Mouse (Mus musculus): ENCODE measurements around the gene 9530077C05Rik. TPM values are rescaled to one million over a fixed set of nuclear protein-coding genes. Genes with fewer than 3 reads are reported as not detected.
"Not testable (repeated sequence)": the region's sequence is repeated elsewhere in the genome, so short reads cannot be mapped to it uniquely, and the experiment has no call there.

Gene 9530077C05Rik
- polyA plus RNA-seq, 1 experiment from 2014 or later, result 8.3 TPM

GRCm38 (mm10) chr9:22453990-22454389, 42.7 kb downstream of the 9530077C05Rik start, which contains the start of gene Gm17545:
TSS of gene Gm17545 (plus strand) at chr9:22454290.
- H3K4me2 ChIP-seq (ENCODE audit: low read depth); ATAC-seq (ENCODE audit: insufficient read depth, low FRiP score, low TSS enrichment); H3K9ac ChIP-seq (ENCODE audit: low read length); H3K27me3 ChIP-seq (ENCODE audit: control insufficient read depth, insufficient read depth, low read length); H3K4me1 ChIP-seq (ENCODE audit: control insufficient read depth, insufficient read depth, low read length); H3K4me3 ChIP-seq (ENCODE audit: low read depth, low read length); H3K27ac ChIP-seq (ENCODE audit: low read depth, low read length); H3K9me3 ChIP-seq (ENCODE audit: control insufficient read depth, low read length); DNase-seq (ENCODE audit: low spot score): not testable (repeated sequence)
- 87% methylated on average over 8 of the region's 8 CpGs for WGBS
- H3K36me3 ChIP-seq (ENCODE audit: control insufficient read depth, insufficient read depth, low read length), result peaks cover 11% of the 10 kb centered on the region

- no peak overlapping the region for H3K4me3 ChIP-seq (ENCODE audit: low read depth, low read length)
- no peaks in the 10 kb centered on the region for H3K27me3 ChIP-seq (ENCODE audit: control insufficient read depth, insufficient read depth, low read length)
- H3K27ac ChIP-seq (ENCODE audit: low read depth, low read length), result no peak overlapping the region
- no peak overlapping the region for H3K4me2 ChIP-seq (ENCODE audit: low read depth)
- peaks cover 10% of the 10 kb centered on the region for H3K36me3 ChIP-seq (ENCODE audit: control insufficient read depth, insufficient read depth, low read length)
- ATAC-seq (ENCODE audit: insufficient read depth, low FRiP score, low TSS enrichment) (no peak), DNase-seq (ENCODE audit: low spot score) (no peak)
- H3K9me3 ChIP-seq (ENCODE audit: control insufficient read depth, low read length), result no peaks in the 10 kb centered on the region
- H3K9ac ChIP-seq (ENCODE audit: low read length), result no peak overlapping the region
- H3K4me1 ChIP-seq (ENCODE audit: control insufficient read depth, insufficient read depth, low read length), result no peaks in the 10 kb centered on the region
Measured at GRCm38 (mm10) chr9:22455041-22455440, 43.7 kb downstream of the 9530077C05Rik start.

GRCm38 (mm10) chr9:22457142-22457835, 46.0 kb downstream of the 9530077C05Rik start:
- no peak overlapping the region for H3K27ac ChIP-seq (ENCODE audit: low read depth, low read length)
- no peak overlapping the region for H3K4me3 ChIP-seq (ENCODE audit: low read depth, low read length)
- ATAC-seq (ENCODE audit: insufficient read depth, low FRiP score, low TSS enrichment) (no peak), DNase-seq (ENCODE audit: low spot score) (no peak)
- no peaks in the 10 kb centered on the region for H3K4me1 ChIP-seq (ENCODE audit: control insufficient read depth, insufficient read depth, low read length)
- no peaks in the 10 kb centered on the region for H3K9me3 ChIP-seq (ENCODE audit: control insufficient read depth, low read length)
- no peak overlapping the region for H3K4me2 ChIP-seq (ENCODE audit: low read depth)
- WGBS, result 93% methylated on average over 11 of the region's 11 CpGs
- peaks cover 13% of the 10 kb centered on the region for H3K36me3 ChIP-seq (ENCODE audit: control insufficient read depth, insufficient read depth, low read length)
- no peak overlapping the region for H3K9ac ChIP-seq (ENCODE audit: low read length)
- H3K27me3 ChIP-seq (ENCODE audit: control insufficient read depth, insufficient read depth, low read length), result no peaks in the 10 kb centered on the region

GRCm38 (mm10) chr9:22461946-22462345, 50.6 kb downstream of the 9530077C05Rik start:
- WGBS, result 87% methylated on average over 3 of the region's 3 CpGs
- Histone ChIP-seq H3K4me1 (ENCODE audit: control insufficient read depth, insufficient read depth, low read length) (no peaks in the 10 kb centered on the region; the same call in 1 of the 2 replicates), H3K36me3 (ENCODE audit: control insufficient read depth, insufficient read depth, low read length) (peaks cover 2% of the 10 kb centered on the region)

DNA sequence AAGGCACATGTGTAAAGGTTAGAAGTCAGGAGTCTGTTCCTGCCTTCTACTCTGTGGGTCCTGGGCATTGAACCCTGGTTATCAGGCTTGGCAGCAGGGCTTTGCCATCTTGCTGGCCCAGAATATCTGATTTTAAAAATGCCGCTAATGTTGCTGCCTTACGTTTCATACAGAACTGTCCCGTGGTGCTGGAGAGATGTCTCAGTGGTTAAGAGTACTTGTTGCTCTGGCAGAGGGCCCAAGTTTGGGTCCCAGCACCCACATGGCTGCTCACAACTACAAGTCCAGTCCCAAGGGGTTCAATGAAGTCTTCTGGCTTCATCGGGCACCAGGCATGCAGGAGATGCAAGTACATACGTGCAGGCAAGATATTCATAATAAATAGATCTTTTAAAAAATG, 54.9 kb downstream of the 9530077C05Rik start:
- 96% methylated on average over 5 of the region's 5 CpGs for WGBS
- H3K4me1 ChIP-seq (ENCODE audit: control insufficient read depth, insufficient read depth, low read length), result no peaks in the 10 kb centered on the region; the same call in 1 of the 2 replicates
- DNase-seq (ENCODE audit: low spot score) (no peak), ATAC-seq (ENCODE audit: insufficient read depth, low FRiP score, low TSS enrichment) (no peak)
- H3K9ac ChIP-seq (ENCODE audit: low read length), result no peak overlapping the region
- peaks cover under 1% of the 10 kb centered on the region; the same call in 1 of the 2 replicates for H3K36me3 ChIP-seq (ENCODE audit: control insufficient read depth, insufficient read depth, low read length)
- no peaks in the 10 kb centered on the region for H3K27me3 ChIP-seq (ENCODE audit: control insufficient read depth, insufficient read depth, low read length)
- no peak overlapping the region for H3K4me3 ChIP-seq (ENCODE audit: low read depth, low read length)
- no peak overlapping the region for H3K4me2 ChIP-seq (ENCODE audit: low read depth)
- H3K27ac ChIP-seq (ENCODE audit: low read depth, low read length), result no peak overlapping the region
- no peaks in the 10 kb centered on the region for H3K9me3 ChIP-seq (ENCODE audit: control insufficient read depth, low read length)

More at GRCm38 (mm10) chr9:22461946-22462345, 50.6 kb downstream of the 9530077C05Rik start:
- no peak overlapping the region for H3K4me2 ChIP-seq (ENCODE audit: low read depth)
- no peak overlapping the region for H3K4me3 ChIP-seq (ENCODE audit: low read depth, low read length)
- H3K9me3 ChIP-seq (ENCODE audit: control insufficient read depth, low read length), result no peaks in the 10 kb centered on the region
- no peaks in the 10 kb centered on the region for H3K27me3 ChIP-seq (ENCODE audit: control insufficient read depth, insufficient read depth, low read length)
- H3K27ac ChIP-seq (ENCODE audit: low read depth, low read length), result no peak overlapping the region
- no peak for ATAC-seq (ENCODE audit: insufficient read depth, low FRiP score, low TSS enrichment)
- DNase-seq (ENCODE audit: low spot score), result no peak
- H3K9ac ChIP-seq (ENCODE audit: low read length), result no peak overlapping the region

GRCm38 (mm10) chr9:22467371-22468169, 56.3 kb downstream of the 9530077C05Rik start:
- peak; percentile 74 for ATAC-seq (ENCODE audit: insufficient read depth, low FRiP score, low TSS enrichment)
- H3K4me3 ChIP-seq (ENCODE audit: low read depth, low read length), result peak overlapping the region; percentile 83
- DNase-seq (ENCODE audit: low spot score), result peak; percentile 65
- no peaks in the 10 kb centered on the region for H3K36me3 ChIP-seq (ENCODE audit: control insufficient read depth, insufficient read depth, low read length)
- H3K4me2 ChIP-seq (ENCODE audit: low read depth), result peak overlapping the region; percentile 73
- 1% methylated on average over 68 of the region's 73 CpGs for WGBS
- peak overlapping the region; percentile 91 for H3K9ac ChIP-seq (ENCODE audit: low read length)
- H3K27me3 ChIP-seq (ENCODE audit: control insufficient read depth, insufficient read depth, low read length), result no peaks in the 10 kb centered on the region
- no peaks in the 10 kb centered on the region; the same call in 1 of the 2 replicates for H3K4me1 ChIP-seq (ENCODE audit: control insufficient read depth, insufficient read depth, low read length)
- no peaks in the 10 kb centered on the region for H3K9me3 ChIP-seq (ENCODE audit: control insufficient read depth, low read length)
- H3K27ac ChIP-seq (ENCODE audit: low read depth, low read length), result peak overlapping the region; percentile 78; the same call in 1 of the 2 replicates

- DNase-seq (ENCODE audit: low spot score), result peak; percentile 88
- H3K36me3 ChIP-seq (ENCODE audit: control insufficient read depth, insufficient read depth, low read length), result no peaks in the 10 kb centered on the region
- peak overlapping the region; percentile 91 for H3K9ac ChIP-seq (ENCODE audit: low read length)
- ATAC-seq (ENCODE audit: insufficient read depth, low FRiP score, low TSS enrichment), result peak; percentile 86
- peak overlapping the region; percentile 78; the same call in 1 of the 2 replicates for H3K27ac ChIP-seq (ENCODE audit: low read depth, low read length)
- peak overlapping the region; percentile 73 for H3K4me2 ChIP-seq (ENCODE audit: low read depth)
- 5% methylated on average over 38 of the region's 43 CpGs for WGBS
- no peaks in the 10 kb centered on the region for H3K9me3 ChIP-seq (ENCODE audit: control insufficient read depth, low read length)
- no peaks in the 10 kb centered on the region; the same call in 1 of the 2 replicates for H3K4me1 ChIP-seq (ENCODE audit: control insufficient read depth, insufficient read depth, low read length)
- H3K4me3 ChIP-seq (ENCODE audit: low read depth, low read length), result peak overlapping the region; percentile 83
- no peaks in the 10 kb centered on the region for H3K27me3 ChIP-seq (ENCODE audit: control insufficient read depth, insufficient read depth, low read length)
Measured at GRCm38 (mm10) chr9:22468170-22468898, 57.0 kb downstream of the 9530077C05Rik start.

DNA sequence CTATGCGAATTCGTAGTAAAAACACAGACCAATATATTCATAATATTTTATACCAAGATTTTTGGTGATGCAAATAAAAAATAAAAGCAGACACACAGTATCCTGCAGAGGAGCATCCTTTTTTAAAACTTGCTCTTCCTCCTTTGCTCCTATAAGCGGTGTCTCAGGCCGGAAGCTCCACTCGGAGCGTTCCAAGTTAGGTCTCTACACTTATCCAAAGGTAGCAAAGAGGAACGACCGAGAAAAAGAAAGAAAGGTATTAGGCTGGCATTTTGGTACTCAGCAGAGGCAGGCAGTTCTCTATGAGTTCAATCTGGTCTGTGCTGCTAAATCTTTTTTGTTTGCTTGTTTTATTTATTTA, 57.6 kb downstream of the 9530077C05Rik start:
- ATAC-seq (ENCODE audit: insufficient read depth, low FRiP score, low TSS enrichment) (no peak), DNase-seq (ENCODE audit: low spot score) (no peak)
- WGBS, result 77% methylated on average over 8 of the region's 8 CpGs

More for the DNA sequence above, 57.6 kb downstream of the 9530077C05Rik start:
- no peaks in the 10 kb centered on the region for H3K27me3 ChIP-seq (ENCODE audit: control insufficient read depth, insufficient read depth, low read length)
- H3K4me3 ChIP-seq (ENCODE audit: low read depth, low read length), result no peak overlapping the region
- no peaks in the 10 kb centered on the region for H3K36me3 ChIP-seq (ENCODE audit: control insufficient read depth, insufficient read depth, low read length)
- no peaks in the 10 kb centered on the region for H3K9me3 ChIP-seq (ENCODE audit: control insufficient read depth, low read length)
- H3K4me2 ChIP-seq (ENCODE audit: low read depth), result no peak overlapping the region
- H3K4me1 ChIP-seq (ENCODE audit: control insufficient read depth, insufficient read depth, low read length), result no peaks in the 10 kb centered on the region; the same call in 1 of the 2 replicates
- no peak overlapping the region for H3K9ac ChIP-seq (ENCODE audit: low read length)
- H3K27ac ChIP-seq (ENCODE audit: low read depth, low read length), result no peak overlapping the region

Data from neural tube, embryonic 11.5 days (tissue).